Comparison of ENCODE assay signal across 8 mouse cellular contexts in genomic region chr13:59668501-59669093, GRCm38 (mm10). TPM values are rescaled to one million over a fixed set of nuclear protein-coding genes. Genes with fewer than 3 reads are reported as not detected.
DNase-seq lines count a peak whose midpoint lies in the region; ATAC-seq and TF ChIP-seq lines count a peak whose summit lies in the region.

No protein-coding gene starts in this region.

- DNase-seq in B cell, adult 2 months = peak; percentile 52
- DNase-seq in ES-E14 (ENCODE audit: low read depth, low spot score) (no peak), adipocyte (ENCODE audit: low spot score) (no peak)
- DNase-seq in limb, embryonic 10.5 days (ENCODE audit: low spot score) = no peak
- peak; percentile 67 to 70 for DNase-seq in natural killer cell, adult 2 months (ENCODE audit: low spot score in 2 of 2)
- DNase-seq in retina, embryonic 14.5 days (ENCODE audit: low spot score) = no peak
- no peak for DNase-seq in frontal cortex, postnatal 25 days (ENCODE audit: low spot score in 2 of 2)

- H3K9me3 ChIP-seq in ES-E14 (ENCODE audit: control insufficient read depth, insufficient read depth, low read depth, low read length) = no peaks in the 10 kb centered on the region
- no peaks in the 10 kb centered on the region for H3K9me3 ChIP-seq in heart, embryonic 11.5 days (replicated peaks; ENCODE audit: control insufficient read depth, low read length)
- H3K9me3 ChIP-seq in limb, embryonic 10.5 days (replicated peaks) = no peaks in the 10 kb centered on the region

- in situ Hi-C loops in ES-E14 (cut with MboI; ENCODE audit: low sequenced_read_pairs in 2 of 2, unreplicated experiment in 2 of 2) = no loop called here

- H3K27me3 ChIP-seq in heart, embryonic 11.5 days (ENCODE audit: control insufficient read depth, insufficient read depth, low read length) = no peaks in the 10 kb centered on the region
- H3K27me3 ChIP-seq in limb, embryonic 10.5 days (ENCODE audit: low read depth, poor library complexity, severe bottlenecking) = no peaks in the 10 kb centered on the region

- peak; percentile 87 for ATAC-seq in heart, embryonic 11.5 days (replicated peaks; ENCODE audit: insufficient number of reproducible peaks, low FRiP score, low TSS enrichment)

- peak overlapping the region; percentile 4; the same call in 1 of the 2 replicates for H3K9ac ChIP-seq in ES-E14 (ENCODE audit: insufficient read depth, low read depth, low read length, poor library complexity, severe bottlenecking)
- H3K9ac ChIP-seq in heart, embryonic 11.5 days (ENCODE audit: low read depth, low read length) = no peak overlapping the region

- WGBS in heart, embryonic 11.5 days (ENCODE audit: insufficient replicate concordance) = 38% methylated on average over 11 of the region's 11 CpGs
- WGBS in limb, embryonic 10.5 days = 75% methylated on average over 11 of the region's 11 CpGs

- peaks cover 16% of the 10 kb centered on the region for H3K36me3 ChIP-seq in ES-E14 (ENCODE audit: control insufficient read depth, insufficient read depth, low read length, poor library complexity, severe bottlenecking)
- peaks cover 3% of the 10 kb centered on the region; the same call in 1 of the 2 replicates for H3K36me3 ChIP-seq in heart, embryonic 11.5 days (ENCODE audit: control insufficient read depth, insufficient read depth, low read length)
- H3K36me3 ChIP-seq in limb, embryonic 10.5 days = peaks cover 57% of the 10 kb centered on the region

- peak overlapping the region; percentile 9; the same call in 1 of the 2 replicates for H3K27ac ChIP-seq in ES-E14 (ENCODE audit: insufficient read depth, low read depth, low read length, poor library complexity, severe bottlenecking)
- H3K27ac ChIP-seq in heart, embryonic 11.5 days (ENCODE audit: low read depth, low read length) = peak overlapping the region; percentile 24; the same call in 1 of the 2 replicates
- H3K27ac ChIP-seq in limb, embryonic 10.5 days = peak overlapping the region; percentile 8; the same call in 1 of the 2 replicates

- no peak overlapping the region for H3K4me3 ChIP-seq in ES-E14 (ENCODE audit: insufficient read depth in 1 of 2, low read depth in 1 of 2, low read length in 2 of 2, poor library complexity in 1 of 2, severe bottlenecking in 1 of 2)
- H3K4me3 ChIP-seq in heart, embryonic 11.5 days (ENCODE audit: low read depth, low read length) = no peak overlapping the region
- no peak overlapping the region for H3K4me3 ChIP-seq in limb, embryonic 10.5 days

- H3K4me2 ChIP-seq in heart, embryonic 11.5 days = peak overlapping the region; percentile 27

- peaks cover 3 to 27% of the 10 kb centered on the region in 2 experiments; a peak in 2 of 4 replicates for H3K4me1 ChIP-seq in ES-E14 (ENCODE audit: control insufficient read depth in 2 of 2, insufficient read depth in 2 of 2, low read length in 2 of 2, poor library complexity in 1 of 2)
- H3K4me1 ChIP-seq in heart, embryonic 11.5 days (ENCODE audit: control insufficient read depth, insufficient read depth, low read length) = peaks cover 6% of the 10 kb centered on the region
- peaks cover 19% of the 10 kb centered on the region for H3K4me1 ChIP-seq in limb, embryonic 10.5 days

TF ChIP-seq in ES-E14, 5 proteins besides CTCF, POLR2A, EP300 and RAD21:
- TF ChIP-seq HCFC1 (IDR thresholded peaks at IDR 0.05; ENCODE audit: borderline replicate concordance, insufficient read depth, low read length) (no peak), ZC3H11A (IDR thresholded peaks at IDR 0.05; ENCODE audit: borderline replicate concordance, low read depth, low read length) (no peak), MAFK (IDR thresholded peaks at IDR 0.05; ENCODE audit: insufficient read depth, low read depth, low read length) (no peak), CHD2 (IDR thresholded peaks at IDR 0.05; ENCODE audit: low read depth, low read length) (no peak), ZNF384 (IDR thresholded peaks at IDR 0.05; ENCODE audit: low read depth, low read length) (no peak)

RNA-seq across cellular contexts. Expression of gene Golm1, which starts 7.0 kb away (rescaled TPM):
- 93.8 and 132 TPM in 2 replicates for total RNA-seq in ES-E14 (2012; rRNA removed)
- 64.8 and 68.7 TPM in 2 replicates for polyA plus RNA-seq in heart, embryonic 11.5 days (2014; fragmentation: Nextera tagmentation; extraction: Ambion mirVana)
- 78.4 and 80.2 TPM in 2 replicates for polyA plus RNA-seq in limb, embryonic 10.5 days (2016; fragmentation: Nextera tagmentation; extraction: Ambion mirVana)

RNA-seq across cellular contexts. Expression of gene 4921517D22Rik, which starts 25.3 kb away (rescaled TPM):
- not detected in 2 replicates for total RNA-seq in ES-E14 (2012; rRNA removed)
- not detected in 2 replicates for polyA plus RNA-seq in heart, embryonic 11.5 days (2014; fragmentation: Nextera tagmentation; extraction: Ambion mirVana)
- not detected in 2 replicates for polyA plus RNA-seq in limb, embryonic 10.5 days (2016; fragmentation: Nextera tagmentation; extraction: Ambion mirVana)

RNA-seq across cellular contexts. Expression of gene Spata31d1a, which starts 41.5 kb away (rescaled TPM):
- 2.2 and 3.4 TPM in 2 replicates for total RNA-seq in ES-E14 (2012; rRNA removed)
- polyA plus RNA-seq in heart, embryonic 11.5 days (2014; fragmentation: Nextera tagmentation; extraction: Ambion mirVana) = not detected in 2 replicates
- polyA plus RNA-seq in limb, embryonic 10.5 days (2016; fragmentation: Nextera tagmentation; extraction: Ambion mirVana) = 0.05 TPM in 1 of 2 replicates, not detected in the other

RNA-seq across cellular contexts. Expression of gene Spata31d1b, which starts 43.5 kb away (rescaled TPM):
- 1.3 and 2.8 TPM in 2 replicates for total RNA-seq in ES-E14 (2012; rRNA removed)
- polyA plus RNA-seq in heart, embryonic 11.5 days (2014; fragmentation: Nextera tagmentation; extraction: Ambion mirVana) = not detected in 2 replicates
- polyA plus RNA-seq in limb, embryonic 10.5 days (2016; fragmentation: Nextera tagmentation; extraction: Ambion mirVana) = not detected in 2 replicates

Comparison
In these comparisons a context has a peak if more than half of its experiments do, and no peak if none do; other contexts are left out.
1. DNase-seq: peak in B cell, adult 2 months (2 of 2) and natural killer cell, adult 2 months (2 of 2); none in ES-E14 (single experiment), limb, embryonic 10.5 days (single experiment), retina, embryonic 14.5 days (single experiment), adipocyte (single experiment) and frontal cortex, postnatal 25 days (0 of 2).
2. Peak in every context shown above with its lines, with median percentiles within 50 percentile points of each other: H3K27ac ChIP-seq.